In the genomic region with DNA sequence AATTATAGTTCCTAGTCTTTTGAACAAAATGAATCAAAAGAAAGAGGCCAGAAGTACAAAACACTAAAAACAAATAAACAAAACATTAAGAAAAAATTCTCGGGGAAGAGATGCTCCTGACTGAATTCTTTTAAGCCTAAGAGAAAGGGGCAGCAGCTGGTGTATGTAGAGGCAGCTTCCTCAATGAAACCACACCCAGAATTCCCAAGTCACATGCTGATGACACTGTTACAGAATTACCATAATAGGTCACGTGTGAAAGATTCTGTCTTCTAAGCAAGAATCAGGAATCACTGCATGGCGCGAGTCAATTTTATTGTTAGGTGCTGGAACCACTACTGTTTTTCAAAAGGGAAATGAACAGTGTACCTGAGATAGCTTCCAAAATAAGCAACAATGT, we compare ENCODE assay signal across 24 mouse cellular contexts.
DNase-seq lines count a peak whose midpoint lies in the region; ATAC-seq and TF ChIP-seq lines count a peak whose summit lies in the region.
"Had no signal": no experiment of that assay in that cellular context is flagged by ENCODE, and none has a peak within 500 bp of the region (broad histone marks: within the 10 kb centered on the region; RNA-seq: fewer than 3 reads in every experiment).

No protein-coding gene starts in this region.

- no peak overlapping the region for H3K9ac ChIP-seq in kidney, embryonic 14.5 days (ENCODE audit: low read depth, low read length)
- H3K9ac ChIP-seq: forebrain, embryonic 13.5 days; heart, embryonic 12.5 days; heart, embryonic 15.5 days; hindbrain, embryonic 13.5 days had no signal

- H3K4me3 ChIP-seq in layer of hippocampus, adult 2 months, result no peak overlapping the region
- H3K4me3 ChIP-seq in kidney, embryonic 14.5 days (ENCODE audit: low read length), result no peak overlapping the region
- H3K4me3 ChIP-seq: forebrain, embryonic 10.5 days; forebrain, embryonic 13.5 days; heart, embryonic 12.5 days; heart, embryonic 15.5 days; hindbrain, embryonic 10.5 days; hindbrain, embryonic 13.5 days had no signal

- 82% methylated on average over 4 of the region's 4 CpGs for WGBS in kidney, embryonic 14.5 days

- no peak for TF ChIP-seq CTCF in layer of hippocampus, adult 2 months (conservative IDR thresholded peaks at IDR 0.05)

- peaks cover 3% of the 10 kb centered on the region; the same call in 1 of the 2 replicates for H3K36me3 ChIP-seq in kidney, embryonic 14.5 days (ENCODE audit: control insufficient read depth, insufficient read depth, low read length)
- H3K36me3 ChIP-seq: heart, embryonic 15.5 days had no signal

- H3K9me3 ChIP-seq in kidney, embryonic 14.5 days (ENCODE audit: control insufficient read depth, low read length), result no peaks in the 10 kb centered on the region
- H3K9me3 ChIP-seq: forebrain, embryonic 10.5 days; forebrain, embryonic 13.5 days; heart, embryonic 12.5 days; heart, embryonic 15.5 days; hindbrain, embryonic 10.5 days; hindbrain, embryonic 13.5 days had no signal

- ATAC-seq in kidney, embryonic 14.5 days (ENCODE audit: low FRiP score, low TSS enrichment), result no peak
- ATAC-seq: forebrain, embryonic 13.5 days; forebrain, embryonic 16.5 days; hindbrain, postnatal 0 days; inflammation-experienced regulatory T-cells, adult 6 months had no signal

- no peak overlapping the region for H3K4me2 ChIP-seq in kidney, embryonic 14.5 days (replicated peaks; ENCODE audit: low read depth, low read length)
- H3K4me2 ChIP-seq: forebrain, embryonic 13.5 days; heart, embryonic 12.5 days; heart, embryonic 15.5 days; hindbrain, embryonic 13.5 days had no signal

- no peaks in the 10 kb centered on the region for H3K27me3 ChIP-seq in kidney, embryonic 14.5 days (ENCODE audit: control insufficient read depth, insufficient read depth, low read length)
- H3K27me3 ChIP-seq: forebrain, embryonic 13.5 days; heart, embryonic 12.5 days; heart, embryonic 15.5 days; hindbrain, embryonic 13.5 days had no signal

- 0 out of 2 replicates have a peak overlapping the region, but pooled peaks have one; percentile 10 for H3K27ac ChIP-seq in layer of hippocampus, adult 2 months
- no peak overlapping the region for H3K27ac ChIP-seq in kidney, embryonic 14.5 days (ENCODE audit: low read depth, low read length)
- H3K27ac ChIP-seq: forebrain, embryonic 10.5 days; forebrain, embryonic 13.5 days; heart, embryonic 15.5 days; hindbrain, embryonic 10.5 days; hindbrain, embryonic 13.5 days; hindbrain, postnatal 0 days had no signal

- no peak for DNase-seq in layer of hippocampus, adult 2 months (ENCODE audit: low spot score in 2 of 2)
- no peak for DNase-seq in layer of hippocampus, adult 8-10 months (ENCODE audit: low spot score in 2 of 2)
- DNase-seq in ES-CJ7 (ENCODE audit: low read depth, low spot score) (peak; percentile 30), R1 (ENCODE audit: low read depth, low spot score) (peak; percentile 84)
- DNase-seq in left cerebral cortex, adult 11 months (ENCODE audit: low spot score), result no peak
- DNase-seq: adrenal gland, postnatal 10 days; adrenal gland, postnatal 36 days; cerebellum, adult 18-20 months; cerebellum, adult 9-10 months; cerebellum, postnatal 14 days; gastrocnemius, postnatal 25 days; heart, adult 18-20 months; heart, postnatal 10 days; heart, postnatal 36 days had no signal

- H3K4me1 ChIP-seq in kidney, embryonic 14.5 days (ENCODE audit: control insufficient read depth, insufficient read depth, low read length), result no peaks in the 10 kb centered on the region
- H3K4me1 ChIP-seq: heart, embryonic 15.5 days had no signal

Comparison
In these comparisons a context has a peak if more than half of its experiments do, and no peak if none do; other contexts are left out.
1. DNase-seq: peak in ES-CJ7 (single experiment) and R1 (single experiment); none in layer of hippocampus, adult 2 months (0 of 2), layer of hippocampus, adult 8-10 months (0 of 2) and left cerebral cortex, adult 11 months (single experiment).